Mouse (Mus musculus) lung, postnatal 4 days (tissue): ENCODE results near the gene Gm7861.
"Not testable (repeated sequence)": the region's sequence is repeated elsewhere in the genome, so short reads cannot be mapped to it uniquely, and the experiment has no call there.

Experiments
- DNase-seq, 2 experiments: peaks; one replicate each; pipeline ENCODE4 v3.0.0; 2021

Gene Gm7861

DNA sequence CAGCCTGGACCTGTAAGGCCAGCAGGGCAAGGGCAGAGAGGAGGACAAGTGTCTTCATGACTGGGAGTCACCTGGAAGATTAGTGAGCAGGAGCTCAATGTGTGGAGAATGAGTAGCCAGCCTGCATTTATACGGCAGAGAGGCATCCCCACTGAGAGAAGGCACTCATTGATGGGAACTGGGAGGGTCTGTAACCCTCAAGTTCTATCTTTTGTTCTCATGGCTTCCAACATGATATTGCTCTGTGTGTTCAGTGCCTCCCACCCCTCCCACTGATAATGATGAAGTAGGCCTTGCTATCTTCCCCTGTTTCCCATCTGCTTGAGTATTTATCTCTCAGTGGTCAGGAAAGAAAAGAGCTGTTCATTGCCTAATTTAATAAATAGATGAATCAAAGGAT is at the start of gene Gm7861:
Gene Gm7861 (minus strand): TSS at position 101 of the 400 bp plus-strand sequence.
- DNase-seq: not testable (repeated sequence)

DNA sequence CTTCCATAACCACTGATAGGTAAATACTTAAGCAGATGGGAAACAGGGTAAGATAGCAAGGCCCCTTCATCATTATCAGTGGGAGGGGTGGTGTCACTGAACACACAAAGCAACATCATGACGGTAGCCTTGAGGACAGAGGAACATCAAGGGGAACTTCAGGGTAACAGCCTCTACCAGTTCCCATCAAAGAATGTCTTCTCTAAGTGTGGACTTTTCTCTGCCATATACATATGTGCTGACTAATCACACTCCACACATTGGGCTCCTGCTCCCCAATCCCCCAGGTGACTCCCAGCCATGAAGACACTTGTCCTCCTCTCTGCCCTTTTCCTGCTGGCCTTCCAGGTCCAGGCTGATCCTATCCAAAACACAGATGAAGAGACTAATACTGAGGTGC is 23.6 kb upstream of the Gm7861 start, which contains the start of gene Defa26:
Gene Defa26 (plus strand): TSS at position 301 of the 400 bp plus-strand sequence.
- not testable (repeated sequence) for DNase-seq

DNA sequence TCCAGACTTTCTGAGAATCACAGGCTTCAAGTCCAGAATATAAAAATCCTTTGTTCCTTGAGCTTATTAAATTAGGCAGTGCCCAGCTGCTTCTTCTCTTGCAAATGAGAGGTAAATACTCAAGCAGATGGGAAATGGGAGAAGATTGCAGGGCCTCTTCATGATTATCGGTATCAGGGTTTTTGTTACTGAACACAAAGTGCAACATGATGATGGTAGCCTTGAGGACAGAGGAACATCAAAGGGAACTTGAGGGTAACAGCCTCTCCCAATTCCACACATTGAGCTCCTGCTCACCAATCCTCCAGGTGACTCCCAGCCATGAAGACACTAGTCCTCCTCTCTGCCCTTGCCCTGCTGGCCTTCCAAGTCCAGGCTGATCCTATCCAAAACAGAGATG is 11.6 kb downstream of the Gm7861 start, which contains the start of gene Defa28:
Gene Defa28 (plus strand): TSS at position 301 of the 400 bp plus-strand sequence.
- DNase-seq: not testable (repeated sequence)

DNA sequence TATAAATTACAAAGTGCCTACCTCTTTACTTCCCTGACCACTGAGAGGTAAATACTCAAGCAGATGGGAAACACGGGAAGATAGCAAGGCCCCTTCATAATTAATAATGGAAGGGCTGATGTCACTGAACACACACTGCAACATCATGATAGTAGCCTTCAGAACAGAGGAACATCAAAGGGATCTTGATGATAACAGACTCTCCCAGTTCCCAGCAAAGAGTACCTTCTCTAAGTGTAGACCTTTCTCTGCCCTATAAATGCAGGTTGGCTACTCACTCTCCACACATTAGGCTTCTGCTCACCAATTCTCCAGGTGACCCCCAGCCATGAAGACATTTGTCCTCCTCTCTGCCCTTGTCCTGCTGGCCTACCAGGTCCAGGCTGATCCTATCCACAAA is 29.2 kb downstream of the Gm7861 start, which contains the start of gene Defa37:
Gene Defa37 (plus strand): TSS at position 301 of the 400 bp plus-strand sequence.
- not testable (repeated sequence) for DNase-seq
